Mouse (Mus musculus) brain, embryonic 14.5 days (tissue): ENCODE results near the gene Trpv6. TPM values are rescaled to one million over a fixed set of nuclear protein-coding genes. Genes with fewer than 3 reads are reported as not detected.
A peak's percentile ranks its signal among the peaks of the same experiment; 100 is the strongest.

Experiments
- DNase-seq: peaks from one replicate; pipeline ENCODE4 v3.0.0-alpha.2; 2011; ENCODE audit warnings: low read depth
- CTCF ChIP-seq: fragments of 200-500 bp; IDR thresholded peaks from 2 replicates; pipeline ENCODE4 v1.5.1; 2012; ENCODE audit warnings: inconsistent platforms, mild to moderate bottlenecking, moderate library complexity, borderline replicate concordance; ENCODE audit not compliant: insufficient read depth, insufficient read length; ENCODE audit errors: extremely low read depth
- POLR2A ChIP-seq: fragments of 200-500 bp; IDR thresholded peaks from 2 replicates; pipeline ENCODE4 v1.6.1; 2012; ENCODE audit warnings: mild to moderate bottlenecking, inconsistent platforms, borderline replicate concordance; ENCODE audit not compliant: poor library complexity, insufficient read depth, insufficient read length, severe bottlenecking; ENCODE audit errors: extremely low read depth
- polyA plus RNA-seq: library from polyadenylated mRNA; depleted of rRNA; stranded (reverse); fragments of >200 nt; gene quantifications from 2 replicates; pipeline ENCODE4 v1.2.3, GENCODE M21; 2012

Trpv6 gene
- polyA plus RNA-seq, 1 experiment = 0.04 TPM

DNA sequence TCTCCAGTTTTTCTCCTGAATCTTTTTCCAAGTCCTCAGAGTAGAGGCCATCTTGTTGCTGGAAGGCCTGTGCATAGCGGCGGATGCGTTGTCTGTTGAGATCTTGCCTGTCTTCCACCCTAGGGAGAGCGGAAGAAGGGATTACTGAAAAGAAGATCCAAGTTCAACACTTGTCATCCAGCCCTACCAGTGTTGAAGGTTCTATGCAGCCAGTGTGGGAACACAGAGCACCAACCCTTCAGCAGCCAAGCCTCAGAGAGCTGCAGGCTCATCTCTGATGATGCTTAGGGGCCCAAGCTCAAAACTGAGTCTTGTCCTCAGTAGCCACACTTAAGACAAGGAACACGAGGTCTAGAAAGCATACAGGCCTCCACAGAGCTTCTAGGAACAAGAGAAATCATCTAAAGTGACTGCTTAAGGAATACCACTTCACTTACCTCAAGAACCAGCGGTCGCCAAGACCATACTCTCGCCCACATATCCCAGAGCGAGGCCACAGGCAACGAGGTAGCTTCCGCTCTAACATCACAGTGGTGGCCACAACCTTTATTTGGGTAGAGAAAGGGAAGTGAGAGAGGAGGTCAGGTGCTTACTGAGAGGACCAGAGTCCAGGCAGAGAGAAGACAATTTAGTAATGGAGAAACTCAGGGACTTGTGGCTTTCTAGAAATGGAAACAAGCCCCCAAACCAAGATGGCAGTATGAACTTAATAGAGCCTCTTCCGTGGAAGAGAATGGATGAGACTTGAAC is 14.8 kb downstream of the Trpv6 start:
- no peak for DNase-seq
- no peak for TF ChIP-seq CTCF
- no peak for TF ChIP-seq POLR2A

GRCm38 (mm10) chr6:41620173-41620798 is 15.9 kb downstream of the Trpv6 start:
- DNase-seq = no peak

GRCm38 (mm10) chr6:41607637-41608036 is 28.6 kb downstream of the Trpv6 start:
- DNase-seq = no peak

More at GRCm38 (mm10) chr6:41620173-41620798, 15.9 kb downstream of the Trpv6 start:
- TF ChIP-seq CTCF (no peak), POLR2A (no peak)

DNA sequence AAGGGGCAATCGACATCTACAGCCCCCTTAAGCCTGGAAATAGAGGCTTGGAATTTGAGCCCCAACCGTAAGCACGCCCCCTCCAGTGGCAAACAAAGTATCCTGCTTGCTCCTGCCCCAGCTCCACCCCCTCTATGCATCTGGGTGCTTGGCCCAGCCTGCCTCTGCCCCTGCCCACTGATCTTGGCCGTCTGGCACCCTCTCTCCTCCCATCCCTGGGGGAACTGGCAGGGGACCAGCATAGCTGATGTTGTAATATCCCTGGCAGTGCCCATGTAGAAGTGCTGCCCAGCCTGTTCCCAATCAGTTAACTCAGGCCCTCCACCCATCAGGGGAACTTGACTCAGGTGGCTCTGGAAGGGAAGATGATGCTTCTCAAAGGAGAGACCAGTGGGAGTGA is 30.0 kb downstream of the Trpv6 start:
- TF ChIP-seq CTCF = no peak
- TF ChIP-seq POLR2A = no peak
- DNase-seq = peak; percentile 78

More at GRCm38 (mm10) chr6:41607637-41608036, 28.6 kb downstream of the Trpv6 start:
- TF ChIP-seq POLR2A (no peak), CTCF (no peak)

GRCm38 (mm10) chr6:41605794-41606104 is 30.5 kb downstream of the Trpv6 start:
- TF ChIP-seq CTCF (no peak), POLR2A (no peak)

GRCm38 (mm10) chr6:41605061-41605793 is 31.0 kb downstream of the Trpv6 start, which contains the start of gene Ephb6:
Gene Ephb6, plus strand, starts transcription at chr6:41605482.
- TF ChIP-seq CTCF (no peak), POLR2A (peak; percentile 89)
- DNase-seq = peak; percentile 92

More at GRCm38 (mm10) chr6:41605794-41606104, 30.5 kb downstream of the Trpv6 start:
- no peak for DNase-seq

- peak; percentile 91 for DNase-seq
- TF ChIP-seq CTCF (peak; percentile 82), POLR2A (no peak)
Observed at GRCm38 (mm10) chr6:41604401-41605050, 31.7 kb downstream of the Trpv6 start.

GRCm38 (mm10) chr6:41582189-41582588 is 54.0 kb downstream of the Trpv6 start:
- no peak for DNase-seq
- TF ChIP-seq CTCF = no peak
- TF ChIP-seq POLR2A = no peak

DNA sequence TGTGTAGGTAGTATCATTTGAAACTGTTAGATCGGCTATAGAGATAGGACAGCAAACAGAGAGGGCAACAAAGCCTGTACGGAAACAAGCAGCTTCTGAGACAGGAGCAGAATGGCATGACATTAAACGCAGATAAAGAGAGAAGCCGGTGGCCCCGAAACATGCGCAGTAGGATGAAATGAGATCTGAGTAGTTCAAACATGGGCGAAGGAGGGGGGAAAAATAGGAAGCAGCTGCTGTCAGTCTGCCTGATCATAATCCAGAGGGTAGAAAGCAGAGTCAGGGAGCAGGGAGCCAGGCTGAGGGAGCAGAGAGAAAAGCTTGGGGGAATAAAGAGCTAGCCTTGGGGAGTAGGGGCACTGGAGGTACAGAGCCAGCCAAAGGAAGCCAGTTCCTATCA is 54.9 kb downstream of the Trpv6 start:
- DNase-seq = peak; percentile 62
- TF ChIP-seq CTCF (no peak), POLR2A (no peak)

- TF ChIP-seq POLR2A (no peak), CTCF (no peak)
- peak; percentile 84 for DNase-seq
Observed at GRCm38 (mm10) chr6:41577297-41577696, 58.9 kb downstream of the Trpv6 start.
